Mouse (Mus musculus) testis, postnatal 14 days (tissue): Measurements from ENCODE around the gene Clec3a.

Experiments used
- DNase-seq: peaks from one replicate; pipeline ENCODE4 v3.0.0; 2021; ENCODE audit warnings: low spot score

Clec3a gene

DNA sequence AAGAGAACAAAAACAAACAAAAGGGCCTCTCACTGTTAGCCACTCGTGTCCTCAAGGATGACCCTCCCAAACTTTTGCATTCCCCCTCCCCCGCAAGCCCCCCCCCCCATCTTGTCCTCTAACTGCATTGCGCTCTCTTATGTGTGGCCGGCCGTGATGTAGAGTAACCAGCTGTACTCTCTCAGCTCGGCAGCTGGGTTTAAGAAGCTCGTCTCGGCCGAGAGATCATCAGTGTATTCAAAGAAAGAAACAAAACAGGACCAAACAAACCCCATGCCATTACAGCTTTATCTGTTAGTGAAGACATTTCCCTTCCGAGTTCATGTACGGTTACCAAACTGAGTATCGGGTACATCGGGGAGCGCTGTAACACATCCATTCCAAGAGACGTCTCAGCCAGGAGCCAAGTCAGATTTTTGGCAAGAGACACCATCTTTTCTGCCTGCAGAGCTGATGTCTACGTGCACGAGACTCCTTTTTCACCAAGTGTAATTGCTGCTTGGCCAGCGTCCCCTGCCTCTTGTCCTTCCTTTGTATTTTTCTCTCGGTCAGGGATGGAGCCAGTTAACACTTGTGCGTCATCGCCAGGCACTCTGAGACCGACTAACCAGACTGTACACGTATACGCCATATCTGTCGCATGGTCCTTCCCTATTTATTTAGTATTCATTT, 40.4 kb downstream of the Clec3a start:
- peak; percentile 50 for DNase-seq

DNA sequence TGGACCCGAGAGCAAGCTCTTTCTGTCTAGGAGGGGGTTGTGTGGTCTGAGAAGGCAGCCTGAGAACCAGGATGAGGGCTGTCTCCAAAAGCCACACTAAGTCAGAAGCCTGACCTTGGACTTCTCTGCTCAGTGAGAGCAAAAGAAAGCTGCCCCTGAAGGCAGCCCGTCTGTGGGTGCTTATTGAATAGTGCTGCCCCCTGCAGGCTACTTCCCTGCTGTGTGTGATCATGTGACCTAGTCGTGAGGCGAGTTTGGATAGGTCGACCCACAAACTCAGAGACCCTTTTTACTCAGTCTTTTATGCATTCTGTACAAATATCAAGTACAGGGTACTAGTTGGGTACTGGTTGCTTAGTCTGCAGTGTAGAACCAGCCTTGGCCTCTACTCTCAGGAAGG, 42.7 kb downstream of the Clec3a start:
- no peak for DNase-seq

DNA sequence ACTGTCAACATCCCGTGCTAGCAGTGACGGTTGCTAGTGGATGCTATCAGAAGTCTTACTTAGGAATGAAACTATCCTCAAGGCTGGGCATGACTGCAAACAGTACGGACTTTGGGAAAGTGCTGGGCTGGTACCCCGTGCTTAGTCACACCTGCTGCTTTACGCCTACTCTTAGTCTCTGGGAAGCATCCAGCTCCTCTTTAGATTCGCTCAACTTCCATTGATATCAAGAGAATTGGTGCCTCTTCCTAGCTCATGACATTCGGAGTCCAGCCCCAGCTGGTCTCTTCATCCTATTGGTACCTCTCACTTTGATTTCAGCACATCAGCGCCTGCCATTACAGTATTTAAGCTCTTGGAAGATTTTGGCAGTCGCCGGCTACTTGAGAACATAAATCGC, 44.7 kb downstream of the Clec3a start:
- no peak for DNase-seq

DNA sequence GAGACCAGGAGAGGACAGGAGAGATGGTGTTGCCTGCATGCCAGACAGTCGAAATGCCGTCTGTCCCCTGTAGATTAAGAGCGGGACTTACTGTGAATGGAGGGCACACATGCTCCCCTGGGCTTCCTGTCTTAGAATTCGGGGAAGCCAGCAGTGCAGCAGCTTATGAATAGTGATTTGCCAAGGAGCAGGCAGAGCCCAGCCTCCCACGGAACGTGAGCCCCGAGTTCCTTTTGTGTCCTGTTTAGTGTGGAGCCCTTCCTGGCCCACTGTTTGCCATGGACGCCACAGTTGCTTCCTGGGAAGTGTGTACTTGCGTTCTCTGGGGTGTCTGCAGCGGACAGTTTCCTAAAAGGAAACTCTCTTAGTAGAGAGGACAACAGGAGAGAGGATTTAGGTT, 45.4 kb downstream of the Clec3a start:
- DNase-seq, result no peak

DNA sequence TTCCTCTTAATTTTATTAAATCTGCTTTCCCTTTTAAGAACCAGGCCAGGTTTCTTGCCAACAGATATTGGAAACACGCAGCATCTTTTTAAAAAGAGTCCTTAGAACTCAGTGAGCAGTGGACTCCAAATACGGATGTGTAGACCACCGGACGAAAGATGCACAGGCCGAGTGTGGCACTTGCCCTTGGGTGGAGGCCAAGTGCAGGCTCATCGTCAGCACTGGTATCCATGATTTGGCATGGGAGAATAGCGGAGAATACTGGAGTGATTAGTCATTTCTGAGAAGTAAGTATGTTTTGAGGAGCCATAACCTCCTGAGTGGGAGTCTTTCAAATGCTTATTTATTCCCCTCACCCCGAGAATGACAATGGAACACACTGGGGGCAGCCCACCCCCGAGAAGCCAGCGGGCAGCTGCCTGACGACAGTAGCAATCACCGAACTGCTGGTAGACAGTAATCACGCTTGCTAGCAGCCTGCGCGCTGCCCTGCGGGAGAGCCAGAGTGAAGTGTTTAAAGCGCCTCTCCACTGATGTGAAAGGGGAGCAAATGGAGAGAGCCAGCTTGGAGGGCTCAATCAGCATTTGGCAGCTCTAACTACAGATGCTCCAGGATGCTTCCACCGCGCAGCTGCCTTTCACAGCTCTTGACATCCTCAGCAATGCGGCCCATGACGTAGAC, 50.8 kb downstream of the Clec3a start:
- DNase-seq, result no peak

DNA sequence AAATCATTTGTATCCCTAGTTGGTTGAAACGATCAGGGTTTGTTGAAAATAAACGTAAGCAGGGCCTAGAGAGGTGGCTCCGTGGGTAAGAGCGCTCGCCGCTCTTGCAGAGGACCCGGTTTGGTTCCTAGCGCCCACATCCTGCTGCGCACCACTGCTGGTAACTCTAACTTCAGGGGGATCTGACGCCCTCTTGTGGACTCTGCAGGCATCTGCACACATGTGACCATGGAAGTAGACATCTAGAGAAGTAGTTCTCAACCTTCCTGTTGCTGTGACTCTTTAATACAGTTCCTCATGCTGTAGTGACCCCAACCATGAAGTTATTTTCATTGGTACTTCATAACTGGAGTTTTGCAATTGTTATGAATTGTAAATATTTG, 51.3 kb downstream of the Clec3a start:
- peak; percentile 34 for DNase-seq

DNA sequence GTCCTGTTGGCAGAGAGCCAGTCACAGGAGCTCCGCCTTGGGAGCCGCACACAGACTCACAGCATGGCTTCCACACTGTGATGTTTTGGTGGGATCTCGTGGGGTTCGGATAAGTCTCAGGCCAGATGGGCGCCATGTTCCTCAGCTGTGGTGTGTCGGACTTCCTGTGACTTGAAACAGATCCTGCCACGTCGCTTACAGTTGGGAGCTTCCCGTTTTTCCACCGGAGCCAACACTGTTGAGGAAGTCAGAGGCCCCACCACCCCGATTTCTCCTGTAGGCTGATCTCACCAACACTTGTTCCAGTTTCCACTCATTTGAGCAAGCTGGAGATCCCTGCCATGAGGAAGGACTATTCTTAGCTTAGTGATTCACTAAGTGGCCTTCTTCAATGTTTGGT, 55.7 kb downstream of the Clec3a start:
- DNase-seq, result no peak
